Comparison of ENCODE assay signal across 19 mouse cellular contexts in genomic region chr17:73246926-73247325, GRCm38 (mm10).
DNase-seq lines count a peak whose midpoint lies in the region; ATAC-seq and TF ChIP-seq lines count a peak whose summit lies in the region.
"Had no signal": no experiment of that assay in that cellular context is flagged by ENCODE, and none has a peak within 500 bp of the region (broad histone marks: within the 10 kb centered on the region; RNA-seq: fewer than 3 reads in every experiment).

No protein-coding gene starts in this region.

- no peaks in the 10 kb centered on the region for H3K27me3 ChIP-seq in midbrain, postnatal 0 days (ENCODE audit: insufficient read depth, low read length)
- no peaks in the 10 kb centered on the region for H3K27me3 ChIP-seq in midbrain, embryonic 14.5 days (ENCODE audit: control insufficient read depth, insufficient read depth, low read length)
- H3K27me3 ChIP-seq in embryonic facial prominence, embryonic 10.5 days (replicated peaks; ENCODE audit: low read depth, poor library complexity, severe bottlenecking) = no peaks in the 10 kb centered on the region
- H3K27me3 ChIP-seq: midbrain, embryonic 15.5 days; neural tube, embryonic 13.5 days; stomach, embryonic 15.5 days had no signal

- H3K4me2 ChIP-seq in midbrain, postnatal 0 days (ENCODE audit: low read depth, low read length, poor library complexity, severe bottlenecking) = no peak overlapping the region
- H3K4me2 ChIP-seq in midbrain, embryonic 14.5 days (ENCODE audit: low read length) = no peak overlapping the region
- H3K4me2 ChIP-seq: hindbrain, embryonic 14.5 days; midbrain, embryonic 15.5 days; neural tube, embryonic 13.5 days; stomach, embryonic 15.5 days had no signal

- no peak overlapping the region for H3K27ac ChIP-seq in midbrain, postnatal 0 days (ENCODE audit: low read depth, low read length)
- H3K27ac ChIP-seq in midbrain, embryonic 14.5 days (replicated peaks; ENCODE audit: low read depth, low read length) = no peak overlapping the region
- peak overlapping the region; percentile 55; the same call in 1 of the 2 replicates for H3K27ac ChIP-seq in bone marrow, adult 2 months (ENCODE audit: control insufficient read depth, insufficient read depth, low read depth, low read length, poor library complexity)
- H3K27ac ChIP-seq in embryonic facial prominence, embryonic 10.5 days (replicated peaks) = no peak overlapping the region
- H3K27ac ChIP-seq: hindbrain, embryonic 14.5 days; macrophage; midbrain, embryonic 15.5 days; neural tube, embryonic 13.5 days; stomach, embryonic 15.5 days had no signal

- H3K9ac ChIP-seq in midbrain, postnatal 0 days (replicated peaks; ENCODE audit: low read length, poor library complexity, severe bottlenecking) = no peak overlapping the region
- no peak overlapping the region for H3K9ac ChIP-seq in midbrain, embryonic 14.5 days (replicated peaks; ENCODE audit: low read length)
- H3K9ac ChIP-seq: hindbrain, embryonic 14.5 days; midbrain, embryonic 15.5 days; neural tube, embryonic 13.5 days; stomach, embryonic 15.5 days had no signal

- TF ChIP-seq CTCF in midbrain, postnatal 0 days (IDR thresholded peaks at IDR 0.05) = no peak
- no peak for TF ChIP-seq CTCF in bone marrow, adult 2 months (IDR thresholded peaks at IDR 0.05; ENCODE audit: control insufficient read depth, insufficient read depth, low read length)

- no peak overlapping the region for H3K4me3 ChIP-seq in midbrain, postnatal 0 days (ENCODE audit: low read depth, low read length)
- H3K4me3 ChIP-seq in midbrain, embryonic 14.5 days (replicated peaks; ENCODE audit: low read depth, low read length) = no peak overlapping the region
- no peak overlapping the region for H3K4me3 ChIP-seq in bone marrow, adult 2 months (replicated peaks; ENCODE audit: control insufficient read depth, low read depth, low read length)
- H3K4me3 ChIP-seq in embryonic facial prominence, embryonic 10.5 days = no peak overlapping the region
- H3K4me3 ChIP-seq: midbrain, embryonic 15.5 days; neural tube, embryonic 13.5 days; stomach, embryonic 15.5 days had no signal

- 0 out of 2 replicates have a peak, but pooled peaks have one; percentile 6 for ATAC-seq in midbrain, postnatal 0 days (ENCODE audit: low FRiP score)
- no peak for ATAC-seq in midbrain, embryonic 14.5 days (ENCODE audit: low FRiP score, low TSS enrichment)
- ATAC-seq: midbrain, embryonic 15.5 days had no signal

- H3K9me3 ChIP-seq in midbrain, postnatal 0 days (ENCODE audit: low read length) = no peaks in the 10 kb centered on the region
- H3K9me3 ChIP-seq in midbrain, embryonic 14.5 days (ENCODE audit: control insufficient read depth, low read length) = no peaks in the 10 kb centered on the region
- no peaks in the 10 kb centered on the region for H3K9me3 ChIP-seq in embryonic facial prominence, embryonic 10.5 days
- H3K9me3 ChIP-seq: midbrain, embryonic 15.5 days; neural tube, embryonic 13.5 days; stomach, embryonic 15.5 days had no signal

- no peak for TF ChIP-seq POLR2A in bone marrow, adult 2 months (IDR thresholded peaks at IDR 0.05; ENCODE audit: borderline replicate concordance, control insufficient read depth, low read depth, low read length)

- no peaks in the 10 kb centered on the region for H3K36me3 ChIP-seq in midbrain, postnatal 0 days (ENCODE audit: insufficient read depth, low read length)
- no peaks in the 10 kb centered on the region for H3K36me3 ChIP-seq in midbrain, embryonic 14.5 days (ENCODE audit: control insufficient read depth, insufficient read depth, low read length)
- H3K36me3 ChIP-seq in embryonic facial prominence, embryonic 10.5 days (replicated peaks) = no peaks in the 10 kb centered on the region
- H3K36me3 ChIP-seq: midbrain, embryonic 15.5 days; neural tube, embryonic 13.5 days; stomach, embryonic 15.5 days had no signal

- WGBS in midbrain, postnatal 0 days = 91% methylated on average over 2 of the region's 2 CpGs
- 99% methylated on average over 2 of the region's 2 CpGs for WGBS in midbrain, embryonic 14.5 days
- WGBS in bone marrow, adult 2 months = 63% methylated on average over 2 of the region's 2 CpGs
- 95% methylated on average over 2 of the region's 2 CpGs for WGBS in embryonic facial prominence, embryonic 10.5 days

- no peaks in the 10 kb centered on the region for H3K4me1 ChIP-seq in midbrain, postnatal 0 days (ENCODE audit: insufficient read depth, low read length)
- H3K4me1 ChIP-seq in midbrain, embryonic 14.5 days (ENCODE audit: control insufficient read depth, insufficient read depth, low read length) = peaks cover 3% of the 10 kb centered on the region; the same call in 1 of the 2 replicates
- H3K4me1 ChIP-seq in bone marrow, adult 2 months (ENCODE audit: control insufficient read depth, insufficient read depth, low read length) = peaks cover 4% of the 10 kb centered on the region
- H3K4me1 ChIP-seq in embryonic facial prominence, embryonic 10.5 days = peaks cover 3% of the 10 kb centered on the region; the same call in 1 of the 2 replicates
- H3K4me1 ChIP-seq: stomach, embryonic 15.5 days had no signal

- no peak for DNase-seq in midbrain, postnatal 0 days (ENCODE audit: low spot score)
- no peak for DNase-seq in midbrain, embryonic 14.5 days
- DNase-seq in natural killer cell, adult 2 months (ENCODE audit: low spot score in 2 of 2) = peak; percentile 82 to 83
- DNase-seq in embryonic facial prominence, embryonic 10.5 days (ENCODE audit: low spot score) = no peak
- no peak for DNase-seq in adrenal gland, postnatal 36 days
- DNase-seq in urinary bladder, postnatal 25 days (ENCODE audit: low spot score) = no peak
- DNase-seq in gastrocnemius, adult 8-10 months (ENCODE audit: low spot score in 2 of 2) = no peak
- DNase-seq: adrenal gland, postnatal 14 days; cerebellum, adult 8-10 months; gastrocnemius, postnatal 10 days; kidney, adult 2 months; kidney, postnatal 25 days; right cerebral cortex, postnatal 25 days had no signal

Comparison
In these comparisons a context has a peak if more than half of its experiments do, and no peak if none do; other contexts are left out.
1. DNase-seq: peak in natural killer cell, adult 2 months (2 of 2); none in midbrain, postnatal 0 days (single experiment), midbrain, embryonic 14.5 days (single experiment), embryonic facial prominence, embryonic 10.5 days (single experiment), adrenal gland, postnatal 36 days (0 of 2), urinary bladder, postnatal 25 days (single experiment) and gastrocnemius, adult 8-10 months (0 of 2).